Mouse (Mus musculus): ENCODE data around the gene Mrps34. TPM values are rescaled to one million over a fixed set of nuclear protein-coding genes. Genes with fewer than 3 reads are reported as not detected.

Mrps34 gene
- total RNA-seq, 2 experiments from 2014 or later: 107 to 148 TPM

DNA sequence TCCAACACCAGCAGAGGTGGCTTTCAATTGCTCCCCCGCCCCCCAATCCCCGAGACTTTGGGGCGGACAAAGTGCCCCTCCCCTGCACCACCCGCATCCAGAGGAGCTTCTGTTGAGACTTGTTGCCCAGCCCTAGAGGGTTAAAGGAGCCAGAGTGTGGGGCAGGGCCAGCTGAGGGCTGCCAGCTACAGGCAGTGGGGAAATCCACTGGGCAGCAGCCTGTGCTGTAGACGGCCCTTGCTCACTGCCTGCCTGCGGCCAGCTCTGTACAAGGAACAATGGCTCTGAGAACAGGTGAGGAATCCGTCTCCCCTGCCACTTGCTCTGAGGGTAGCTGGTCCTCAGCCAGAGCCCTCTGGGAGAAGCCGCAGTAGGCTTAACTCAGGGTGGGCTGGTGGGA, 16.4 kb upstream of the Mrps34 start:
- DNase-seq (ENCODE audit: low spot score in 2 of 2): peak in 1 of 2 experiments; percentile 18

DNA sequence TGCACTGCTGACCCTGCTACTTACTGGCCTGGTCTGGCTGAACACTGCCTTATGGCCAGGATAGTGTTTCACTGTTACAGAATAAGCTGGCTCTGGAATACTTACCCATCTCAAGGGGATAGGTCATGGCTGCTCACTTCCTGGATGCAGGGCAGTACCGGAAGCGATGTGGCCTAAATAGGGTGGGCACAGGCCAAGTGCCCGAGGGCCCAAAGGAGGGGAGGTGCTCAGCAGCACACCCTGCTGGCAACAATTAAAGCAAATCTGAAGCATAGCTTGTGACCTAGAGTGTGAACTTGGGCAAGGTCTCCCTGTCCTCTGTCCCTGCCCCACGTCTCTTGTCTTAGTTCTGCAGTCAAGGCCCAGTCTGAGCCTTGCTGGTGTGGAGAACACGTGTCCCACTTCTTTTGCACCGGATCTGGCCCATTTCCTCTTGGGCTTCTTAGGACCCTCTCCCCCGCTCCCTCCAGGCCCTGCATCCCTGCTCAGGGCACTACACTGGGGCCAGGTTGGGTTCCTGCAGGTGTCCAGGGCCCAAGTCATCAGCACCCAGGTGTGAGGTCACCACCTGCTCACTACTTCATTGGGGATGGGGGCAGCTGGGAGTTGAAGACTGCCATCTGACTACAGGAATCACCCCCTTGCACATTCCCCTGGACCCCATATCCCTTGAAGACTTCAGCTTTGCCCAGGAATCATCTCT, 13.0 kb upstream of the Mrps34 start:
- no peak for DNase-seq (ENCODE audit: low spot score in 2 of 2)

DNA sequence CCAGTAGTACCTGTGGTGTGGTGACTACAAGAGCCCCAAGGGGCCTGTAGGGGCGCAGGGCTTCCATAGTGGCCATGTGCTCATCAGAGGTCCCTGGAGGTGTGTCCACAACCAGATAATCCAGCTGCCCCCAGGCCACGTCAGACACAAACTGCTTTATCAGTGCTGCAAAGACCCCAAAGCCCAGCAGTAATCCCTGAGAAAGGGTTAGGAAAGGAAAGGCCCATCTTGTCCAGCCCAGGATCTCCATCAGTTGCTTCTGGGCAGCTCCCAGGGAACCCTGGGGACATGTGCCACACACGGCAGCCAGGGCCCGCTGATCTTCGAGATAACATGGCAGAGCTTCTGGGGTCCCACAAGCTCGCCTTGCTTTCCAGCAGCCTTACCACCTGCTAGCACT, 10.5 kb upstream of the Mrps34 start:
- no peak for DNase-seq (ENCODE audit: low spot score in 2 of 2)

DNA sequence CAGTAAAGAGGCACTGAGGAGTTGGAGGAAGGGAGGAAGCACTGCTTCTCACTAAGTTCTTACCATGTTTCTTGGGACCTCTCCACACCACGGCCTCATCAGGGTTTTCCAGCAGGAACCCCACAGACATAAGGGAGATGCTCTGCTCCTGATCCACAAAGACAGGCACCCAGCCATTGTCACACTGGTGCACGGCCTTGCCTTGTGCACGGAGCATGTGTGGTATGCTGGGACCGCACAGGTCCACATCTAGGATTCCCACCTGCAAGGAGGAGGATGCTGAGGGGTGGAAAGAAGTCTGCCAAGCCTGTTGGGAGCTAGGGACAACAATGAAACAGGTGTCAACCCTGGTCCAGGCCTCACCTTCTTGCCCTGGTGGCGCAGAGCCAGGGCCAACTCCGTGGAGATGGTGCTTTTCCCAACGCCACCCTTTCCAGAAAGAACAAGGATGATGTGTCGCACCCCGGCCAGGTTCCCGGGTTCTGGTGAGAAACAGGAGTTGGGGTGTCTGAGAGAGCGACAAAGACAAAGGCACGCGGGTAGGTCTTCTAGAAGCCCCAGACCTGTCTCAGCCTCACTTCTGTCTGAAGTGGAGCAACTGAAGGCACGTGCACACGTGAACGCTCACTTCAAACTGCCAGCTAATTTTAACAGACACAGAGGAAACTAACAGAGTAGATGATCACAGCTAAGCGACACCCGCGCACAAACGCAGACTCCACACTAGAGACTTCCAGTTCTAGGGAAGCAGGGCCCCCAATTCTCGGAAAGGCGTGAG, 9.4 kb upstream of the Mrps34 start:
- no peak for DNase-seq (ENCODE audit: low spot score in 2 of 2)

DNA sequence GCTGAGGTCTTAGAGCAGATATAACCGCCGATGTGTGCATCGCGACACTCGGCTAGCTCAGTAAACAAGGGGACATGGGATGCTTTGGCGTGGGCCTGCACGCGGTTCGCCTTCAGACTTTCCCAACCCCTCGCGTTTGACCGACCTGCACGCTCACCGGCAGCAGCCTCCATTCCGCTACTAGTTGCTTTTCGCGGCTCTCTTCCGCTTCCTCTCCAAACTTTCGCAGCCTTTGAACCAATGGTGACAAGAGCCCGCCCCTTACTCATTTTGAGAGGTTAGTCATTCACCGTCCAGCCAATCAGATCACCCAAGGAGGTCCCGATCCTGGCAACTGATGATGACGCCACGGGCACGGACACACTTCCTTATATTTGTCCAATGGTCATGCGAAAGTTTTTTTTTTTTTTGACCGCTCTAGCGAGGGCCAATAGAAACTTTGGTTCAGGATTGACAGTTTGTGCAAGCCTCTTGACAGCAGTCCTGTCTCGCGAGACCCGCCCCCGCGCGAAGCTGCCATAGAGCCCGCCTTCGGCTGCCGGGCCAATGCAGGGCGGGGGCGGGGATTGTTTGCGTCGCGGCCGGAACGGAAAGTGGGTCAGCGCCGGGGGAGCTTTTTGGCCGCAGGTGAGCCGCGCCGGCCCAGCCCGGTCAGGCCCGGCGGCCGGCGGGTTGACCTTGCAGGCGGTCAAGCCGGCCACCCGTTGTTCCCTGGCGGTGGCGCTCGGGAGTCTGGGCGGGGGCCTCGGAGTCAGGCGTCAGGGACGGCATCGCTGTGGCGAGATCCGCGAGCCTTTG, 8.6 kb upstream of the Mrps34 start, which contains the start of the genes Nubp2 and Spsb3:
TSS of gene Nubp2 (minus strand) at position 216 of the 798 bp plus-strand sequence.
TSS of gene Spsb3 (plus strand) at position 510 of the 798 bp plus-strand sequence.
- DNase-seq (ENCODE audit: low spot score in 2 of 2): peak; percentile 94

DNA sequence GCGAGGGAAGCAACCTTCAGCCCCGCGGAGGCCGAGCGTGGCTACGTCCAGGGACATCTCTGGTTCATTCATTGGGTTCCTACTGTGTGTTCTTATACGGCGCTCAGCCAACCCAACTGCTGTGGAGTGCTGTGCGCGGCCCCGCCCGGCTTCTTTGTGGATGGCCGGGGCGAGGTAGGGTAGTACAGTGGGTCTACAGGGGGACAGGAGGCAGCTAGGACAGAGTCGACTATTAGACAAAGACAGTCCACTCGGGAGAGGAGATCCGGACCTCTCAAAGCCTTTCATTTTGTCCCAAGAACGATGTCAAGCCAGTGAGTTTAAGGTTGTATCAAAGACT, 8.0 kb upstream of the Mrps34 start:
- no peak for DNase-seq (ENCODE audit: low spot score in 2 of 2)

DNA sequence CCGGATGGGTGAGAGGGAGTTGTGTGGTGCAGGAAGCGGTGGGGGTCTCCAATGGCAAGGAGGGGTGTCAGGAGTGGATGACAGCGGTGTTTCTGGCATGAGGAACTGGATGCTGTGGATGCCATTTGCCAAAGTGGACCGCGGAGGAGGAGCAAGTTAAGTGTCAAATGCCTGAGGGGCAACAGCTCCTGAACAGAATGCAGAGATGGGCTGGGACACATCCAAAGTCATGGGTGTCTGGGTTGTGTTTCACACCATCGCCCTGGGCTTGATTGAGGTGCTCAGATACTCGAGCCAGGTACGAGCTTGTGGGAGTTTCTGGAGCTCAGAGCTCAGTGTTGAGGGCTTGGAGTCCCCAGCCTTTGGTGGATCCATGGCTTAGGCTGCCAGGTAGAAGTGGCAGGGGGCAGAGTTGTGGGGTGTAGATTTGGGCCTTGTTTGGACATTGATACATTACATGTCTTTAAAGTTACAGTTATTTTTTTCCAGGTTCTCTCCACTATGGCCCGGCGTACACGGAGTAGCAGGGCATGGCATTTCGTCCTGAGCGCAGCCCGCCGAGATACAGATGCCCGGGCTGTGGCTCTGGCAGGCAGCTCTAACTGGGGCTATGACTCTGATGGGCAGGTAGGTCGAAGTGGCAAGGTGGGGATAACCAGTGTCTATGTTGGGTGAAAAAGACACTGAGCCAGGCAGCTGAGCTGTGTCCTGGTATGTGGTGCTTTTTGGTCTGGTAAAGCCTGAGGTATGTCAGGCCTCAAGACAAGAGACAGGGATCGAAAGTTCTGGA, 7.4 kb upstream of the Mrps34 start:
- DNase-seq (ENCODE audit: low spot score in 2 of 2): peak in 1 of 2 experiments; percentile 25

DNA sequence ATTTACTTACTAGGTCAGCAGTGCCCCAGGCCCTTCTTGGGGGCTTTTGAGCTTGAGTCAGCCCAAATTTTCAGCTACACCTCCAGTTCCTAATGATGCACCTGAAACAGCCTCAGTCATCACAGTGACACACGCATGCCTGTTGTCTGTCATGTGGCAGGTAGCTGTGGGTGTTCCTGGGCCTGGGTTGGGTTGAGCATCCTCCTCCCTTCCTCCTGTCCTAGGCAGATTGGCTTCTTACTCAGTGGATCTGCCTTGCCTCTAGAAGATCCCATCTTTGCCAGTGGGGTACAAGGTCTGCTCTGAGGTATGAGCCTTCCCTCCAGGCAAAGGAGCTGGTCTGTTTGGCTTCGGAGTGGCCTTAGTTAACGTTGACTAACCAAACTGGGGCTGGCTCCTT, 6.1 kb upstream of the Mrps34 start:
- peak in 1 of 2 experiments; percentile 20 for DNase-seq (ENCODE audit: low spot score in 2 of 2)

DNA sequence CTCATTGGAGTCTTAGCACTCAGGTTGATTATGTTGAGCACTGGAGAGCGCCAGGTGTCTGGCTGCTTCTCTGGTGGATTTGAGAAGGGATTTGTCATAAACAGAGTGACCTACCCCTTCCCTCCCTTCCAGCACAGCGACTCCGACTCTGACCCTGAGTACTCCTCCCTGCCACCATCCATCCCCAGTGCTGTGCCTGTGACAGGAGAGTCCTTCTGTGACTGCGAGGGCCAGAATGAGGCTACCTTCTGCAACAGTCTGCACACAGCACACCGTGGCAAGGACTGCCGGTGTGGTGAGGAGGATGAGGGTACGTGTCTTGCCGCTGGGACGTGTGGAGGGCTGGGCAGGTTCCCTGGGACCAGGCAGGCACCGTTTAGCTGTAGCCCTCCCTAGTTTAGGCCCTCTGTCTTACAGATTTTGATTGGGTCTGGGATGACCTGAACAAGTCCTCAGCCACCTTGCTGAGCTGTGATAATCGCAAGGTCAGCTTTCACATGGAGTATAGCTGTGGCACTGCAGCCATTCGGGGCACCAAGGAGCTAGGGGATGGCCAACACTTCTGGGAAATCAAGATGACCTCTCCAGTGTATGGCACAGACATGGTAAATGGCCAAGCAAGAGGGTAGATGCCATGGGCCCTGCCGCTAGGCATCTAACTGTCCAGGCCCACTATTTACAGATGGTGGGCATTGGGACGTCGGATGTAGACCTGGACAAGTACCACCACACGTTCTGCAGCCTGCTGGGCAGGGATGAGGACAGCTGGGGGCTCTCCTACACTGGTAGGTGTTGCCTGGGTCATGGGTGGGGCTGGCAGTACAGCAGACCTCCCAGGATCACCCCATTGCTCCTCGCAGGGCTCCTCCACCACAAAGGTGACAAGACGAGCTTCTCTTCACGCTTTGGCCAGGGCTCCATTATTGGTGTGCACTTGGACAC, 4.5 kb upstream of the Mrps34 start:
- peak in 1 of 2 experiments; percentile 26 for DNase-seq (ENCODE audit: low spot score in 2 of 2)

DNA sequence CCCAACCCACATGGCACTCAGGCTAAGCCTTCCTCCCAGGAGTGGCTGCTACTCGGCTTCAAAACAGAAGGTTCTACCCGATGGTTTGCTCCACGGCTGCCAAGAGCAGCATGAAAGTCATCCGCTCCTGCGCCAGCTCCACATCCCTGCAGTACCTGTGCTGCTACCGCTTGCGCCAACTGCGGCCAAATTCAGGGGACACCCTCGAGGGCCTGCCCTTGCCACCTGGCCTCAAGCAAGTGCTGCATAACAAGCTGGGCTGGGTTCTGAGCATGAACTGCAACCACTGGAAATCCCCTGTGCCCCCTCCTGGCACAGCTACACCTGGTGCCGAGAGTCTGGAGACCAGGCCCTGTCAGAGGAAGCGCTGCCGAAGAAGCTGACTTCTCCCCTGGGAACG, 3.6 kb upstream of the Mrps34 start:
- DNase-seq (ENCODE audit: low spot score in 2 of 2): peak in 1 of 2 experiments; percentile 19

DNA sequence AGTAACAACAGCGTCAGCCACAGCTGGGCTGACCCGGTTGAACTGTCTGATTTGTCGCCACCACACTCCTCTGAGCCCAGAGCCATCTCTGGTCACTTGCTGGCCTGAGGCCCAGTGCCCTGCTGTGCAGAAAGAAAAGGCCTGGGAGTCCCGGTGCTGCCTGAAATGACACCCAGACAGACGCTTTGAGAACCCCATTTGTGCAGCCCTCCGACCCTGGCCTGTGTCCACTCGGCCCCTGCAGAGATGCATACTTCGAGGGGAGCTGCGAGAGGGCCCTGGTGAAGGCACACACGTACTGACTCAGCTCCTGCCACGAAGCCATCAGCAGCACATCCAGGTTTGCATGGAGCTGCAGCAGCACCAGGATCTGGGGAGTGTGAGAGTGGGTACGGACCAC, 2.1 kb upstream of the Mrps34 start:
- DNase-seq (ENCODE audit: low spot score in 2 of 2): peak in 1 of 2 experiments; percentile 20

DNA sequence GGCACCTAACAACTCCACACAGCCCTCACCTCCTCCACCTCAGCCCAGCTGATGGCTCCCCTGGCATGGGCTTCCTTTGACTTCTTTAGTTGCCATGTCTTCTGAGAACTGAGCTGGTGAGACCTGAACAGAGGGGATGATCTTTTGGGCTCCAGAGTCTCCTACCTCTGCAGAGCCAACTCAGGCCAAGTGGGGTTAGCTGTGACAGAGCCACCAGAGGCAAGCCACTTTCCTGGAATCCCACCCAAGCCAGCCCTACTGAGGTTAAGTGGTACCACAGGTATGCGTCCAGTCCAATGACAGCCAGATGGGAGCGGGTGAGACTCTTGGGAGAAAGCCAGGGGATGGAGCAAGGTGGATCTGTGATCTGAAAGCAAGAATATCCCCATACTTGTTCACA, 1.6 kb upstream of the Mrps34 start:
- no peak for DNase-seq (ENCODE audit: low spot score in 2 of 2)

DNA sequence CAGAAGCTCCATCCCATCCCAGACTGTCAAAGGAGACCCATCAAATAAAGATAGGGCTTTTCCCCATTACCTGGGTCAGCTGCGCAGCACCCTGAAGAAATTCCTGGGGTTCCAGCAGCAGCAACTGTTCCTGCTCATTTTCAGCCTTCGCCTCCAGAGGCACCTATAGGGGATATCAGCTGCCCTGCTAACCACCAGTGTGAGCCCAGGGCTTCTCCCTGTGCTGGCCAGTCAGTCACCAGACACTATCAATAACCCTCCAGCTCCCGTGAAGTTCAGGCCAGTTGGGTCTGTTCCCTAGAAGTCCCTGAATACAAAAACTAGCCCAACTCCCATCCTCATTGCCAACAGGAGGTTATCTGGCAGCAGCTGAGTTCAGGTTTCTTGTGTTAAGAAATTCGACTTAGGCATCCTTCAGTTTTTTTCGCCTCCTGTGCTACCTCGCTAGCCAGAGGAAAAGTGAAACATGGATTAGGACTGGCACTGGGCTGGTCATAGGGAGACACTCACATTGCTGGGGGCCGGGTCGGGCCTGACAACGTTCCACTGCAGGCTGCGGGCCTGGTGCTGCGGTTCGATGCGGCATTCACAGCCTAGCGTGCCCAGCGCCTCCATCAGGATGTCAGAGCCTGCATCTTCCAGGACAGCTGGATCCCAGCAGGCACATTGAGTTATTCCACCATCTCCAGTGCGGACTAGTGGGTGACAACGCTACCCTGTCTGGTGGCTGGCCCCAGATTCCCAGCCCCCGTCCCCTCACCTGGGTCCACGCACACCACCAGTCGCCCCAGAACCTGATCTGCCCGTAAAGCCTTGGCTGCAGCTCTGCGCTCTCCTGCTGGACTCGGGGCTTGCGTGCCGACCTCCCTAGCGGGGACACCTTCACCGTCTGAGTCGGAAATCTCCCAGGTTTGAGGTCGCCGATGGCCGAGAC, 588 bp upstream of the Mrps34 start:
- DNase-seq (ENCODE audit: low spot score in 2 of 2): no peak

DNA sequence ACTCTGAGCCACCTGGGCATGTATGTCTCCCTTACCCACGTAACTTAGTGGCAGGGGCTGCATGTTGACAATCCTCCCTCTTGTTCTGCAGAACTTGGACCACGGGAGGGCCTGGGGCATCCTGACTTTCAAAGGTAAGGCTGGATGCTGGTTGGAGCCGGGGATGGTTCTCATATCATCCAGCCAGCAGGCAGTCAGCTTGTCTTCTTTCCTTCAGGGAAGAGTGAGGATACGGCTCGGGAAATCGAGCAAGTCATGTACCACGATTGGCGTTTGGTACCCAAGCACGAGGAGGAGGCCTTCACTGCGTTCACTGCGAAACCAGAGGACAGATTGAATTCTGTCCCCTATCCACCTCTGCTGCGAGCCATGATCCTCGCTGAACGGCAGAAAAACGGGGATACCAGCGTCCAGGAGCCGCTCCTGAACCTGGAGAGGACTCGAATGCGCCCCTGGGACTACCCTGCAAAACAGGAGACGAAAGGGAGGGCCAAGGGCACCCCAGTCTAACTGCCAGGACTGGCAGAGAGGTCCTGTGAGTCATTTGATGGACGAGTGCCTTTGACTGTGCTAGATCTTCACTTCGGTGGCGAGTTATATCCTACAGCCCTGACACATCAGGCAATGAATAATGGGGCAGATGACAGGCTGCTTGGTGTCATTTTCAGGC, 790 bp downstream of the Mrps34 start:
- peak in 1 of 2 experiments; percentile 43 for DNase-seq (ENCODE audit: low spot score in 2 of 2)

DNA sequence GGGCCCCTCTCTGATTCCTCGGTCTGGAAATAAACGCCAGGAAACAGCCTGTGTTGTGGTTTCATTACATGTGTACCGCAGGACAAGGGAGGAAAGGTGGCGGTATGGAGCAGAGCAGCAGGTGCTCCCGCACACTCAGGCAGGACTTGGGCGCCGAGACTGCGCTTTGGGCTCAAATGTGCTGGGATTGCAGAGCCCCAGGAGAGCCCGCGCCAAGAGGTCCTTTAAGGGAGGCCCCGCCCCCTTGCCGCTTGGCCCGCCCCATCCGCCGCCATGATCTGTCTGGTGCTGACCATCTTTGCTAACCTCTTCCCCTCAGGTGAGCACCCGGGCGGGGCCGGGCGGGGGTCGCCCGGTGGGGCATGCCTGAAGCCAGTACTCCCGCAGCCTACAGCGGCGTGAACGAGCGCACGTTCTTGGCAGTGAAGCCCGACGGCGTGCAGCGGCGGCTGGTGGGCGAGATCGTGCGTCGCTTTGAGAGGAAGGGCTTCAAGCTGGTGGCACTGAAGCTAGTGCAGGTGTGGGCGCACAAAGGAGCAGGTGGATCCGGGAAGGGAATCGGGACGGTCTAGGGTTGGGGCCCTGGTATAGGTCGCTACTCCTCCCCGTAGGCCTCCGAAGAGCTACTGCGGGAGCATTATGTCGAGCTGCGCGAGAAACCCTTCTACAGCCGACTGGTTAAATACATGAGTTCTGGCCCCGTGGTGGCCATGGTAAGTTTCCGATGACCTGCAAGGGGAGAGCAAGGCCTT, 1.5 kb downstream of the Mrps34 start, which contains the start of gene Nme3:
TSS of gene Nme3 (plus strand) at position 260 of the 752 bp plus-strand sequence.
- DNase-seq (ENCODE audit: low spot score in 2 of 2): peak; percentile 71 to 73

DNA sequence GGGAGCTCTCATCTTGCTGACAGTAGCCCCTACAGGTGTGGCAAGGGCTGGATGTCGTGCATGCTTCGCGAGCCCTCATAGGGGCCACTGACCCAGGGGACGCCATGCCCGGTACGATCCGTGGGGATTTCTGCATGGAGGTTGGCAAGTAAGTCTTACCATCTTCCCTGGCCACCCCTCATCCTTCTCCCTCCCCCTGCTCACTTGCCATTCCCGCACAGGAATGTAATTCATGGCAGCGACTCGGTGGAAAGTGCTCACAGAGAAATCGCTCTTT, 2.0 kb downstream of the Mrps34 start:
- no peak for DNase-seq (ENCODE audit: low spot score in 2 of 2)

DNA sequence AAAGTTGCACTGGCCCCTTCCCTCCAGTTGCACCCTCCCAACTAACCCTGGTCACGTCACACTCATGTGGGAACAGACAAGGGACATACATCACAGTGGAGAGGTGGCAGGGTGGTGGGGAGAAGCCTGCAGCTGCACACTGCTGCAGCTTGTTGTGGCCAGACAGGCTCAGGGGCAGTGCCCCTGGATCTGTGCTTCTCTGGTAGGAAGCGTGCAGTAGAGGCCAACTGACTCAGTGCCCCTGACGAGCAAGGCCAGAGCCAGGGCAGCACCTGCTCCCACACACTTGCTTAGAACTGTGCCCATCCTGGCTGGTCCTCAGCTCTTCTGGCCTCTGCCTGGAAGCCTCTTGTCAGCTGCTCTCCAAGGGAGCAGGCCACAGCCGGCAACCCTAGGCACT, 2.7 kb downstream of the Mrps34 start:
- no peak for DNase-seq (ENCODE audit: low spot score in 2 of 2)

Measured in adrenal gland, adult 18-20 months (tissue).